Mouse (Mus musculus): ENCODE measurements around the gene Rhox6.
A peak's percentile ranks its signal among the peaks of the same experiment; 100 is the strongest.
"Not testable (repeated sequence)": the region's sequence is repeated elsewhere in the genome, so short reads cannot be mapped to it uniquely, and the experiment has no call there.

Gene Rhox6

DNA sequence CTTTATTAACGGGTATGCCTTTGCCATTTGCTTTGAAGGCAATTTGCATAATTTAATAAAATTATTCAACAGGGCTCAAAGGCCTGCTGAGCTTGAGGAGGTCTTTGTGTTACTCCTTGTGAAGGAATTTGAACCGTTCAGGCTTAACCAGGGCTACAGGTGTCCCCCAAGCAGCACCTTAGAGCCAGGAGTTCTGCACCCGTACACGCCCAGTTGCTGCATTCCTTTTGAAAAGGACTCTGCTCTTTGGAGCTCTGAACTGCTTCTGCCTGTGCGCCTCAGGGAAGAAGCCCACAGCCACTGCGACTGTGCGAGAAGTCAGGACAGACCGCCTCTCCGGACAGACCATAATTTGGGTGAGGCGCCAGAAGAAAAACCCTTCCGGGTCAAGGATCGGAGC lies at the start of gene Rhox6:
Rhox6 (plus strand) TSS at position 301 of the 400 bp plus-strand sequence.
- not testable (repeated sequence) for DNase-seq (ENCODE audit: low read depth, low spot score)

DNA sequence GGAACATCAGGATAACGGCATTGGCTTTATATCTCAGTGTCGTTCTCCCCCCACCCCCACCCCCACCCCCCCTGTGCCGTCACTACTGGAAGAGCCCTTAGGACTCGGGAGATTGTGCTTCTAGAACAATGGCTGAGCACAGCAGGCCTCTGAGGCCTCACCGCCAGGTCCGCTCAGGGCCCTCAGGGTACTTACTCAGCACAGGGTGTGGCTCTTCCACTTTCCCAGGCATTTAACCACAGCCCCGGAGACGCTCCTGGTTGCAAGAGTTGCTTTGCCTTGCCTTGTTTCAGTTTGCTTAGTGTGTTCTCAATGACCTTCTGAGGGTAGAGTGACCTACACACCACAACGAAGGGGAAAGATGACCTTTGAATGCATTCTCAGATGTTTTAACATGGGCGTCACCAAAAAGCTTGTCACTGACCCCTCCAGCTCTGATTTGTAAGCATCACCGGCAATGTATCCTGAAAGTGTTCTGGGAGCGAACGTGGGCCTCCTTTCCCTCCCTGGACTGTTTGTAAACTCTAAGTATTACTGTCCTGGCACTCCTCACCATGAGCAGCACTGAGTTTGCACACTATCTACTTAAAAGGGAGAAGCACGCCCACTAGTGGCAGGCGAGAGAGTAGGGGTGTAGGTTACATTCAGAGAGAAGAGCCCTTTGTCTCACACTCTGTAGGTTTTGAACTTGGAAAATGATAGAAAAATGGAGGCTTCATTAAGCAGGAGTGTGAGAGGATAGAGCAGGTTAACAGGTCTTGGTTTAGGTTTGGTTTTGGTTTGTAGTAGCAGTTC lies 19.2 kb upstream of the Rhox6 start:
- DNase-seq (ENCODE audit: low read depth, low spot score): no peak

DNA sequence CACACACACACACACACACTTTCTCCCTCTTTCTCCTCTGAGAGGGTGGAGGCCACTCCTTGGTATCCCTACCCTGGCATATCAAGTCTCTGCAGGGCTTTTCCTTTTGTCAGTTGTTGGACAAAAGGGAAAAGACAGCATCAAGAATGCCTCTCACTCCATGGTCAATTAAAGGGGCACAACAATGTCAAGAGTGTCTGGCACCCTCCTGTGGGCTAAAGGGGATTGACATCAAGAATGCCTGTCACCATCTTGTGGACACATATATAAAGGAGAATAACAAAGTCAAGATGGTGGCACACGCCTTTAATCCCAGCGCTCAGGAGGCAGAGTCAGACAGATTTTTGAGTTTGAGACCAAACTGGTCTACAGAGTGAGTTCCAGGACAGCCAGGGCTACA lies 17.3 kb upstream of the Rhox6 start:
- DNase-seq (ENCODE audit: low read depth, low spot score): no peak

DNA sequence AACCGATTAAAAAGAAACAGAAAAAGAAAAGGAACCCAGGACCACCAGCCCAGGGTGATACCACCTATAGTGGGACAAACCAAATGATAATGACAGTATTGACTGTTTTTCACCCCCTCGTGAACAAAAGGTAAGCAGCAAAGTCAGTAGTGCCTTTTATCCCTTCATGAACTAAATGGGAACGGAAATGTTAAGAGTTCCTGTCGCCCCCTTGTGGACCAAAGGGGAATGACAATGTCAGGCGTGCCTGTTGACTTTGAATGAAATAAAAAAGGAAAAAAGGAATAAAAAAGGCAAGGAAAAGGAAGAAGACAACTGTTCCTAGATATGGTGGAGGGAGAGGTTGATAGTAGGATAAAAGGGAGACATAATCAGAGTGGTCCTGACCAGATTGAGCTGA lies 15.5 kb upstream of the Rhox6 start:
- DNase-seq (ENCODE audit: low read depth, low spot score): peak; percentile 30

DNA sequence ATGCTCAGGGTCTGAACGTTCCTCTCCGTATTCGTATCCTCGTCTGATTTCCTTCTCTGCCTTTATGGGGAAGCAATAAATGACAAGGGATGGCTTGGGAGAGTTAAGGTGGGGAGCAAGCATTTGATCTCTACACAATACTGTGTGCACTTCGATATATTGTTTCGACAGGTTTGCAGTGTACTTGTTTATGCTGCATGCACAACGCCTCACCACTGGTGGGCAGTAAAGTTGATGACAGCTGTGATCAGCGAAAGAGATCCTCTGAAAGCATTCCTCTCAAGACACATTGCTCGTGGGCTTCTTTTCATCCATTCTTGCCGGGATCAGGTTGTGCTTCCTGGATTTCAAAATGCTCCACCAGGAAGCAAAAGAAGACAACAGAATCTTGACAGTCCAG lies 11.0 kb upstream of the Rhox6 start:
- no peak for DNase-seq (ENCODE audit: low read depth, low spot score)

DNA sequence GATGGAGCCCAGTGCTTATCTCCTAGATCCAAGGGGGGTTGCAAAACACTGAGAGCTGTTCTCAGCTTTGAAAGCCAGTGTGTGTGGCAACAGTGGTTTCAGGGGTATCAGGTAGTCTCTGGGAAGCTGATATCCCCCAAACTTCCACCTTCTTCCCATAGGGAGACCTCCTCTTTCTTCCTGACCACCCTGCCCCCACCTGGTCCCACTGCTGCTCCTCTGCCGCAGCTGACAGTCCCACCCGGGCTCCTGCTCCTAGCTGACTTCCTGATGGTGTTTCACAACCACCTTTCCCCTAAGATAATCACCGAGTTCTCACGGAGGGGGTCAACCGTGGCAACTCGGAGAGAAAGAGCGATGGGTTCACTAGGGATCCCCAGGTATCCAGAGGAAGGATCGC lies 4.7 kb downstream of the Rhox6 start, which contains the start of gene Rhox7a:
Rhox7a (plus strand) TSS at position 301 of the 400 bp plus-strand sequence.
- not testable (repeated sequence) for DNase-seq (ENCODE audit: low read depth, low spot score)

DNA sequence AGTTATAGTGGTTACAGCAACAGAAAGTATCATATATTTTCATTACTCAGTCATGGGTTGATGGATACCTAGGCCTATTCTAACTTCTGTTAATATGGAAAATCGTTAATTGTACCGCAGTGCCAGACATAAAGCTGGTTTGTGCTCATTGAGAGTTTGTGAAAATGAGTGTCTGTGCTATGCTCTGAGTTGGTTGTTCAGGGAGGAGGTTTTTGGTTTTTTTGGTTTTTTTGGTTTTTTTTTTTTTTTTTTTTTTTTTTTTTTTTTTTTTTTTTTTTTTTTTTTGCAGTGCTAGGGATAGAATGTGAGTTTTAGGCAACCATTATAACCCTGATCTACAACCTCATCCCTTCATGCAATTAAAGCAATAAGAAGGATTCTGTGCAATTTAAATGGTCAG lies 44.9 kb downstream of the Rhox6 start:
- DNase-seq (ENCODE audit: low read depth, low spot score): no peak

DNA sequence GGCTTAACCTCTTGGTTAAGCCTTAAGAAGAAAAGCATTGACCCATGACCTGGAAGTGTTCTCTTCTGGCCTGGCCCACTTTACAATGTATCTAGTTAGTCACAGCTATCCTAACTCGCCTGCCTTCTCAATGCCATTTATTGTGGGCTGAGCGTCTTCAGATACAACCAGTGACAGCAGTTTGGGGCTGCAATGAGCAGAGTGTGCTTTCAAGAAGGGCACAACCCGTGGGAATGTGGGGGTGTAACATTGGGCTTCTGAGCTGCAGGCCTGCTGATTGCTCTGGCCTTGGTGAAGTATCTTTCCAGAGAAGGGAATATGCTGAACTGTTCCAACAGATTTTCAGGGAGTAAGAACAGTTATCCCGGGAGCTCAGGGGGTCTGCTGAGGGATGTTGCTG lies 52.1 kb downstream of the Rhox6 start, which contains the start of gene Rhox8:
Rhox8 (minus strand) TSS at position 101 of the 400 bp plus-strand sequence.
- no peak for DNase-seq (ENCODE audit: low read depth, low spot score)
